Mouse (Mus musculus) right cerebral cortex, adult 18-20 months (tissue): Measurements from ENCODE around the gene Tob2.

Experiments
- DNase-seq: peaks from one replicate; pipeline ENCODE4 v3.0.0; 2022; ENCODE audit warnings: mixed read lengths

Tob2 gene

DNA sequence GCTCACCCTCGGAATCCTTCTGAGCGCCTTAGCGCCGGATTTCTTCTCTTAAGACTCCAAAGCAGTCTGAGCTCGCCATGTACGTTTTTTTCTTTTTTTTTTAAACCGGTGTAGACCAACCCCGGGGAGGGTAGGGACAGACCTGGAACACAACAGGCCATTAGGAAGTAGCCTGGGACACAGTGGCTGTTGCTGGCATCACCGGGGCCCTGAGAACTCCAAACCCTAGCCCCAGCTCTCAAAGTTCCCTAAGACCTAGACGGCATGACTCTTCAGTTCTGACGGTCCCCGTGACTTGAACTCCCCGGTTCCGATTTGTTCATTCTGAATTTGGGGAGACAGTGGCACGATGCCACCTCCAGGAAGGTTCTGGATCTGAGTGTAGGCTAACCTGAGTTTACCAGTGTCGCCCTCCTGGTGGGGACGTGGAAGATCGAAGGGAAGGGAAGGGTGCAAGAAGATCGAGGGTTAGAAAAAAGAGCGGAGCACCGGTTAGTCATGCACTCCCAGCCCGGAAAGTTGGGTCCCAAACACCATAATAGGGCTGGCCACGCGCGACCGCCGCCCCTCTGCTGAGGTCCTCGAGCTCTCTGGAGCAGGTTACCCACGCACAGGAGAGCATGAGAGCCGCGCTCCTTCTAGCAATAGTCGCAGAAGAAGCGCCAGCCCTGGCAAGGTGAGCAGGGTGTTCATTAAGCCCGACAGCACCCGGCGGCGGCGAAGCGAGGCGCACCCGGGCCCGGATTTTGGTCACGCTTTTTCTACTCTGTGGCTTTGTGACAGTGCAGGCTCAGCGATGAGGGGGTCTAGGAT is at the start of gene Tob2:
Gene Tob2, minus strand, starts transcription at position 280 of the 813 bp plus-strand sequence.
- DNase-seq, result peak; percentile 72

DNA sequence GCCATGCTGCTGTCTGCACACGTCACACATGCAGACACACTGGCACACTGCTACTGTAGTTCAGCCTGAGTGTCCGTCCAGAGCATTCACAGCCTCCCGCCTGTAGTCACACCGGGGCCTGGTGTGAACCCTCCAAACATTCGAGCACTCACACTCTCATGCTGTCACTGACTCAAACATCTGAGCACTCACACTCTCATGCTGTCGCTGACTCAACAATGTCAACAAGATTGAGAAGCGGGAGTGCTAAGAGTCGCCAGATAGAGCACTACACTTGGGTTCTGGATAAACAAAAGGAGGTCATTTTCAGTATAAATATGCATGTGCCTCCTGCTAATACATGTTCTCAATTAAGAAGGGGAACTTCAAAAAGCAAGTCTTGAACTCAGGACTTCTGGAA is 49.4 kb upstream of the Tob2 start:
- no peak for DNase-seq

GRCm38 (mm10) chr15:81904939-81905338 is 46.3 kb upstream of the Tob2 start:
- peak; percentile 70 for DNase-seq

DNA sequence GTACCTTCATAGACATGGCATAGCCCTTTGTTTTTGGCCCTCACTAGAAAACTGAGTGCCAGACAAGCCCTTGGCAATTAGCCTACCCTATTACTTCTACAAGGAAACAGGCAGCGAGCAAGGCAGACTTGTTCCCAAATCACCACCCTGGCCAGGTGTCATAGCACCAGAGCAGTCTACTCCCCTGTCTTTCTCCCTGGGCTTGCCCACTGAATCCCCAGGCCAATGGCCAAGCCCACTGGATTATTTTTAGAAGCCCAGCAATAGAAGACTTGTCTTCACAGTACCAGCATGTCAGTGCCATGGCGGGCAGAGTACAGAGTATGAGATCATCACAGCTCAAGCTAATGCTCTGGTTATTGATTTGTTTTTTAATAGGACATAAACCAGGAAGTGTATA is 40.2 kb upstream of the Tob2 start:
- DNase-seq, result no peak

DNA sequence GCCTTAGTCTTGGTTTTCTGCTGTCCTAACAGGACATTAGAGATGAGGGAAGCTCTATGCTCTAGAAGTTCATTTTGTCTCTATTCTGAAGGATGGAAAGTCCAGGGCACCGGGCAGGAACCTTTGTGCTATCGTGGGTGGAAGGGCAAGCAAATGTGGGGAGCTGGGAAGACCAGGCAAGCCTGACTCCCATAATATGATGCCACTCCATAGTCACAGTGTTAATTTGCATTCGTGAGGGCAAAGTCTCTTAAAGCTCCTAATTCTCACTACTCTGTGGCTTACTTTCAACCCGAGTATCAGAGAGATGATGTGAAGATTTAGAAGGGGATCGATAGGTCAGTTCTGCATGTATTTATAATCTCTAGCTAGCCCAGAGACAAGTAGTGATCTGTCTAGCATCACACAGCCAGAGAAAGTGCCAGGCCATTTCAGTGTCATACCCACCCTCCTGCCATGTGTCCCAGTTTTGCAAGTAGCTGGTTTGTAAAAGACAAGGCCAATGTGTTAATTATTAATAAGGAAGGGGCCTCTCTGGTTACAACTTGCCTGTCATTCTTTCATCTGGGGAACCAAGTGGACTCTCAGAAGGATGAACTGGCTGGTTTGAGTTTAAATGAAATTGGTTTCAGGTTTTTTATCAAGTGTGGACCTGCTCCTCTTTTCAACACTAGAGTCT is 39.1 kb upstream of the Tob2 start:
- DNase-seq, result no peak

- no peak for DNase-seq
Measured at GRCm38 (mm10) chr15:81896407-81896806, 37.8 kb upstream of the Tob2 start.

DNA sequence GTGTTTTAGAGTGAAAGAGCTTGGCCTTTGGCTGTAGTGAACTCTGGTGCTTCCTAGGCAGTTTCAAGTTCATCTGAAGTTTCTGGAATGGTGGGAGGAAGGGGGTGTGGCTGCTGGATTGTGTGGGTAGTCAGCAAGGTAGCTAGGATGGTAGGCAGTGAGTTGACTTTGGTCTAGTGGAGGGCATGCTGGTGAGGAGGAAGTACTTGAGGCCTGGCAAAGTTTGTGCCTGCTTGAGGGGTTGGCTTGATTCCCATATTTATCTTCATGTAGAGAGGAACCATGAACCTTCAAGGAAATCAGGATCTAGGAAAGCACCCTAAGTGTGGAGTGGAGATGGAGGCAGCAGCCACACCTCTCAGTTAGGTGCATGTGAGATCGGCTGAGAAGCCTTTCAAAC is 35.4 kb upstream of the Tob2 start:
- no peak for DNase-seq

DNA sequence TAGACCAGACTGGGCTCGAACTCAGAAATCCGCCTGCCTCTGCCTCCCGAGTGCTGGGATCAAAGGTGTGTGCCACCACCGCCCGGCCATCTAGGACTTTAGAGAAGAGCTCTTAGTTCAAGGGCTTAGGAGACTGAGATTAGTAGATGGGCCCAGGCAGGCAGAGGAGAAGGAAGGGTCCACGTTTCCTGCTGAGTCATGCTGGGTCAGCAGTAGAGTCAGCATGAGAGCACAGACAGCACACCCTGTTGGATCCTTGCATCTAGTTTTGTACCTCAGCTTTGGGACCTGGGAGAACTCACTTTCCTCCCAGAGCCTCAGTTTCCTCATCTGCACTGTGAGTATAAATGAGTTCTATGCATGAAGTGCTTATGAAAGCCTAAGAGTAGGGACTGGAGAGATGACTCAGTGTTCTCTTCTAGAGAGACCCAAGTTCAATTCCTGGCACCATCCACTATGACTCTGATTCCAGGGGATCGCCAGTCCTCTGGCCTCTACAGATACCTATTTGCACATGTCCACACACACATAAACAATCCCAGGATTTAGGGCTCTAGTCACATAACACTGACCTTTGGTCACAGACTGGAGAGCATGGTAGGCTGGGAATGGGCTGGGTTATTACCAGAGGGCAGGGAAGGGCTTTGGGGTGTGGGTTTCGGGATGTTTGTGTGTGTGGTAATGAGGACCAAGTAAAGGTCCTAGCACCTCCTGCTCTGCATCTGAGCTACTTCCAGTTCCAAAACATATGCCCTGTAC is 33.4 kb upstream of the Tob2 start:
- DNase-seq, result no peak

- DNase-seq, result peak; percentile 80
Measured at GRCm38 (mm10) chr15:81891140-81891802, 32.7 kb upstream of the Tob2 start.

- DNase-seq, result no peak
Measured at GRCm38 (mm10) chr15:81889175-81889574, 30.6 kb upstream of the Tob2 start.

- DNase-seq, result no peak
Measured at GRCm38 (mm10) chr15:81886795-81887550, 28.4 kb upstream of the Tob2 start.

- no peak for DNase-seq
Measured at GRCm38 (mm10) chr15:81885418-81885934, 26.9 kb upstream of the Tob2 start.

- DNase-seq, result no peak
Measured at GRCm38 (mm10) chr15:81882348-81882747, 23.8 kb upstream of the Tob2 start.

DNA sequence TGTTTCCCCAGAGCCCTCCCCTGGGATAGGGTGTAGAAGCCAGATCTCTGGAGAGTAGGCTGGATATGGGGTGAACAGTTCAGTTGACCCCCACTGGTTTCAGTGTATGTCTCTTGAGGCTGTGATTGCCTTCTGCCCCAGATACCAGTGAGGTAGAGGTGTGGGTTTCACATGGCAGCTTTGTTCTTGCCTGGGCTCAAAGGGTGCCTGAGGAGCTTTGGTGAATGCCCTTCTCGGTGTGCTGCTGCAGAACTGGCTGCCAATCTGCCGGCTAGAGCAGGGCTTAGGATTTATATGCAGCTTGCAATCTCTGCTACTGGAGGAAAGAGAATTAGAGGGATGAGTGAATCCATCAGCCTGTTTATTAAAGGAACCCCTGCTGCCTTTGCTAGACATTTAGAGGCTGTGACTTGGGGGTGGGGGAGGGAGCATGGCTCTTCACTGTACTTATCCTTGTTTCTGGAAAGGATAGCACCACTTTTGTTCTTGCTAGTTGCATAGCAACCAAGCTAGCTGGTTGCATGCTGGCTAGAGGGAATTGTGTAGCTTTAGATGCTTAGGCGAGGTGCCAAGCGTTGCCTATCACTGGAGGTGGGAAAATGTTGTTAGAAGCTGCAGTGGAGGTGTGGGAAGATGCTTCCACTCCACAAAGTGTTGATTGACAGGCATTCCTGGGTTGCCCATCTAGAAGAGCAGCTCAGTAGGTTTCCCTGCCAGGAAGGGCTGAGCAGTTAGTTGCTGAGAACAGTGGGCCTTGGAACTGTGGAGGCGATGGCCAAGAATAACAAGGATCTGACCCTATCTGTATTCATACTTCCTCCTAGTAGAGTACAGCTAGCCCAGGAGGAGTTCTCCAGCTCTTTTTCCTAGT is 21.2 kb upstream of the Tob2 start:
- peak; percentile 91 for DNase-seq

DNA sequence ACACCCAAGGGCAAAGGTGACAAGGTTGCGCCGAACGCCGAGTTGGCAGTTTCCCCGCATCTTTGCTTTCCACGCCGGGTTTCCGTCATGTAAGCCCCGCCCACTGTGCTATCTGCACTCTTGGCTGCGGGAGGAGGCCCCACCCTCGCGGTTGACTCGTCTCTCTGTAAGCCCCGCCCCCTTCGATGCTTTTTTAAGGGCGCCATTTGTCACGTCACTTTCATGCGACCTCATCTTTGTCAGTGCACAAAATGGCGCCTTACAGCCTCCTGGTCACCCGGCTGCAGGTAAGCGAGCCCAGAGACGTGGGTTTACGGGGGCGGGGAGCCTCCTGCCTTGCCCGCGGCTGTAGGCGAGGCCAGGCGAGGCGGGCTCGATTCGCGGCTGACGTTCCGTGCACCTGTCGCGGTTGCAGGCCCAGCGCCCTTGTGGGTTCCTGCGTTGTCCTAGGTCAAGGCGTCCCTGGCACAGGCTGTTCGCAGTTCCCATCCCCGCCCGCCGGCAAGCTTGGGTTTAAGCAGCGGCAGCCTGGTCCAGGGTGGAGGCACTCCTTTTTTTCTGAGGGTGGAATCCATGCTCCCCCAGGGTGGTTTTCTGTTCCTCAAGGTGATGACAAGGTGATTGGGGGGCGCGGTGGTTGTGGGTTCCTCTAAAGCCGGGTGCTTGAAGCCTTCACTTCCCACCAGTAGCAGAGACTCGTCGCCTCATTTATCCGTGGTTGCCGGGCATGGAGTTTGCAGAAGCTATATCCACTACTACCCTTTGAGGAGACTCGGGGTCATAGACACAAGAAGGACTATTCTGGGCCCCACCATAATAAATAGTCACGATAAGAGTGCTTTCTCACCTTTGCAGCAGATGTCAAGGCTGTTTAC is 13.9 kb upstream of the Tob2 start, which contains the start of gene Aco2:
Gene Aco2, plus strand, starts transcription at position 48 of the 875 bp plus-strand sequence.
- DNase-seq, result peak; percentile 99

- DNase-seq, result peak; percentile 88
Measured at GRCm38 (mm10) chr15:81871604-81872261, 13.1 kb upstream of the Tob2 start, which contains the start of gene Phf5a. Gene Phf5a, minus strand, starts transcription at chr15:81871911.

DNA sequence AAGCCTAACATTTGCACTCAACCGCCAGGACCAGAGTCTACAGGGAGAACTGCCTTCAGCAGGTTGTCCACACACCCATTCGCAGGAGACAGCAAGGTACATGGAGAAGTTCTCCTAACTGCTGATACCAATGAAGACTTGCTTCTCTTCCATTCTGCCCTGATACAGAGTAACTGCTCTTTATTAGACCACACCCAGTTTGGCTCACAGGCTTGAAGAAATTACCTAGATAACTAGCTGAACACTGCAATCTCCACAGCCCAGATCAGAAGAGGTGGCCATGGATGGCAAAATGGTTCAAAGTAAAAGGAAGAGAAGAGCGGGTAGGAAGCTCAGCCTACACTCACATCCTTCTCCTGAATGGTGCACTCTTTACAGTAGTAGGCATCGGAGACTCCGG is 11.4 kb upstream of the Tob2 start:
- no peak for DNase-seq

- no peak for DNase-seq
Measured at GRCm38 (mm10) chr15:81864238-81864637, 5.6 kb upstream of the Tob2 start.

DNA sequence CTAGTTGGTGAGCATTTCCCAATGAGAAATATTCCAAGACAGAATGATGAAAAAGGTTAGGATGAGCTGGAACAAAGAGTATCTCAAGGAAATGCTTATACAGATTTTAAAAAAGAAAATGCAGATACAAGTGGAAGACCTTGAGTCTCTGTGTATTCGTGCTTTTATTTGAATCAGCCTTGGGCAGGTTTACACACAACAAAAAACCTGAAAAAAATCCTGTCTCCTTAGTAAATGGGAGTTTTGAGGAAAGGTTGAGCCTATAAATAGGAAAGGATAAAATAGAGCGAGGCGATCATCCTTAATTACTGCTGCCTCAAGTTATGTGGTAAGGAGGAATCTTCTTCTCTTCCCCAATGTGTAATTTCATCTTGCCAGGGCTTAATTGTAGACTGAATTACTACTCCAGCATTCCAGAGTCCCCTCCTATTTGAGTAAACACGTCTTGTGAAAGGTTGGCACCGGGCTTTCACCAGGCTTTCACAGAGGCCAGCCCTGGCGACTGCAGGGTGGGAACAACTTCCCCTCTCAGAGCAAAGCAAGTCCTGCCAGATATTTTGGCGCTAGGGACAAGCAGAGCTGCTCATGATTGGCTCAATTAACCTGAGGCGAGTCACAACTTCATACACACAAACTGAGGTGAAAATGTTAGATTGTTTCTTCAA is 2.0 kb upstream of the Tob2 start:
- no peak for DNase-seq
